Mouse (Mus musculus) gastrocnemius, adult 2 months (tissue): Measurements from ENCODE around the gene Serping1. TPM values are rescaled to one million over a fixed set of nuclear protein-coding genes. Genes with fewer than 3 reads are reported as not detected.
"Not testable (repeated sequence)": the region's sequence is repeated elsewhere in the genome, so short reads cannot be mapped to it uniquely, and the experiment has no call there.

Source experiments
- DNase-seq: peaks from one replicate; pipeline ENCODE4 v3.0.0; 2022
- H3K27ac ChIP-seq: fragments of 200-600 bp; 2 replicates; pipeline ENCODE4 v1.8.1; 2022; ENCODE audit warnings: mild to moderate bottlenecking
- H3K4me3 ChIP-seq: fragments of 200-600 bp; 2 replicates; pipeline ENCODE4 v1.8.1; 2022; ENCODE audit warnings: mild to moderate bottlenecking, moderate library complexity
- CTCF ChIP-seq: fragments of 200-600 bp; IDR thresholded peaks from 2 replicates; pipeline ENCODE4 v1.8.1; 2022; ENCODE audit warnings: antibody characterized with exemption, mild to moderate bottlenecking, moderate library complexity
- intact Hi-C: fragments of 180-260 bp; cut with DNase I; formaldehyde crosslinking; loops from one replicate; pipeline ENCODE4 v1.15.1; 2025
- long read RNA-seq, 2 experiments: library from polyadenylated mRNA; stranded (forward); transcript quantifications; one replicate each; pipeline ENCODE4 v2.0.0; 2021
- total RNA-seq, 2 experiments: library from RNA; stranded (reverse); gene quantifications; 2 replicates each; pipeline ENCODE4 v1.2.3; 2021

The Serping1 gene
- 10 to 100 TPM; 52.3 to 82.6 TPM for total RNA-seq
- long read RNA-seq, experiment 1, transcript Serping1-201 (8 exons, 1,768 nt) = major isoform, 8 of 171 reads
- long read RNA-seq, experiment 1, partial matches to known transcripts = 156 of 171 reads
- long read RNA-seq, experiment 1, other reads (novel, unspliced or antisense) = 7 of 171 reads
- long read RNA-seq, experiment 2, partial matches to known transcripts = 42 of 48 reads
- long read RNA-seq, experiment 2, other reads (novel, unspliced or antisense) = 3 of 48 reads

DNA sequence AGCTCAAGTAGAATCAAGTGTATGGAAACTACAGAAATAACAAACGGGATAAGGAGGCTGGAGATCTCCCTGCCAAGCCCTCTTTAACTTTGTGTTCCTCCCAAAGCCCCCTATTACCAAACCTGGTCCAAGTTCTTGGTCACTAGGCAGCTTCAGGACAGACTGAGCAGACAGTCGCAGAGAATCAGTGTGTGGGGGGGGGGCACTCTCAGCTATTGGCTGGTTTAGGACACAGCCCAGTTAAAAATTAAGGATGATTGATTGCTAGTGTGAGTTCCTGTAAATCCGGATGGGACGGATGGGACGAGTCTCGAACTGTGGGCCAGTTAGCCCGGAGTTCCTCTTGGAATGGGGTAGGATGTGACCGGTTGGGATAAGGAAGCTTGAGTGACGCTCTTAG is at the start of gene Serping1:
TSS of gene Serping1 (minus strand) at position 204 of the 400 bp plus-strand sequence.
- peak within 1 kb of the TSS; percentile 69 for H3K4me3 ChIP-seq

DNA sequence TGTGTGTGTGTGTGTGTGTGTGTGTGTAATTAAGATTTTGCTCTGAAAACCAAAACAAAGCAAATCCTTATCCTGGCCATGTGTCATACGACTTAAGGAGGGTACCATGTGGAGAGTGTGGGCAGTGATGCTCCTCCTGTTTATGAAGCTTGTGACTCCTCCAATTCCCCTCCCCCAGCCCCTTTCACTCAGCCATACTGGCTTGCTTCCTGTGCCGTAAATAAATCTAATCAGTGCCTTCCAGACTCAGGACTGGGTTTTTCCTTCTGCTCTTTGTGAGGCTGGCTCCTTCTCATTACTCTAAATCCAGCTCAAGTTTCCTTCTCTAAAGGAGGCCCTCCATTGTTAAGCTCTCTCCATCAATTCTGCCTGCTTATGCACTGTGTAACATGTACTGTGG is 48.0 kb upstream of the Serping1 start:
- Histone ChIP-seq H3K4me3 (no peak overlapping the region), H3K27ac (peak overlapping the region; percentile 90; the same call in 1 of the 2 replicates)
- DNase-seq = no peak
- intact Hi-C loops = no loop called here
- TF ChIP-seq CTCF = no peak

More for the DNA sequence above, at the start of gene Serping1:
- intact Hi-C loops = no loop called here
- peak within 1 kb of the TSS; percentile 89 for H3K27ac ChIP-seq
- peak; percentile 25 for DNase-seq
- TF ChIP-seq CTCF = no peak

DNA sequence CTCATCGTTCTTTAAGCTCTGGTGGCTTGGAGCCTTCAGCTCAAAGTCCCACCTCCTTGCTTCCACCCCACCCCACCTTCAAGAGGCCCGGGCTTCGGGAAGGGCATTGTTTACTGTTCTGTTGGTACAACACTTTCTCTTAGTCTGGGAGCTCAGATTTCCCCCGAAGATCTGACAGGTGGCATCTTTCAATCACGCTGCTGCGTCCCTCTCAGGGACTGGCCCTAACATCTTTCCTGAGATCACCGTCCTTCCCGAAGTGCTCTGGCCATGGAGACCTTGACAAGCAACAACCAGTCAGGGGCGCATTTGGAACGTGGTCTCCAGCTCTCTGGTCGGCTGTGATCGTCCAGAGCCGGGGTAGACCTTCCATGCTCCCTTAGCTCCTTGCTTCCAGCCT is 47.3 kb upstream of the Serping1 start, which contains the start of gene Smtnl1:
TSS of gene Smtnl1 (minus strand) at position 101 of the 400 bp plus-strand sequence.
- DNase-seq = peak; percentile 42
- no peak for TF ChIP-seq CTCF
- intact Hi-C loops = no loop called here
- H3K4me3 ChIP-seq = peak within 1 kb of the TSS; percentile 60
- H3K27ac ChIP-seq = peak within 1 kb of the TSS; percentile 90

DNA sequence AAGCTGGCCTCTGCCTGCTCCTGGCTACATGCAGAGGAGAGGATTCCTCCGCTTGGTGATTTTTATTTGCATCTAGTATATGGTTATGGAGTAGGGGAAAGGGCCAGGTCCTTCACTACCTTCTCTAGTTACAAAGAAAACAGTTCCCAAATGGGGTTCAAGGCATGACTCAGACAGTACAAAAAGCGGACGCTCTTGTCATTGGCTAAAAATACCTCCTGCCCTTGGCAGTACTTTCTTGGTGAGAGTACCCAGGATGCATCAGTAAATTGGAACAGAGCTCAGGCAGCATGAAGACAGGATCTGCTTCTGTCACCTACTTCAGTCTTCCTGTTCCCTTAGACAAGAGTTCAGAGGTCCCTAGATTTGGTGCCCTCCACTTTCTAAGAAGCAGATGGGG is 44.6 kb upstream of the Serping1 start:
- TF ChIP-seq CTCF = no peak
- H3K4me3 ChIP-seq = peak overlapping the region; percentile 60
- H3K27ac ChIP-seq = peak overlapping the region; percentile 90
- DNase-seq = peak; percentile 45
- intact Hi-C loops = no loop called here

DNA sequence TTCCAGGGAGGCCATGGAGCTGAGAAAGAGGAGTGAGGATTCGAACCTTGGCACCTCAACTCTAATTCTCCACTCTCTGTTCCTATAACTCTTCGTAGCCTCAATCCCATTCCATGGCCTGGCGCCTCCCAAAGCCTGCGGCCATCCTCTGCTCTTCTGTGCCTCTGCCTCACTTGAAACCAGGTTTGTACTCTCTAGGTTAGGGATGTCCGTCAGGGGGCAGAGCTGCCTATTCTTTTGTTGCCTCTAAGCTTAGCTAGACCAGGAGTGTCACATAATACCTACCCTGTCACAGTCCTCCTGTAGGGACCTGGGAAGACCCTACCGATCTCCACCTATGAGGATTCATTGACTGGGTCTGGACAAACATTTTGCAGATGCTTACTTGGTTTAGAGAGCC is 37.4 kb upstream of the Serping1 start:
- H3K27ac ChIP-seq = no peak overlapping the region
- no peak for DNase-seq
- intact Hi-C loops = loop anchor here (5.0 kb wide), 1 partner anchor 140 kb away; the partner anchor contains the start of gene Selenoh
- TF ChIP-seq CTCF = no peak
- no peak overlapping the region for H3K4me3 ChIP-seq

DNA sequence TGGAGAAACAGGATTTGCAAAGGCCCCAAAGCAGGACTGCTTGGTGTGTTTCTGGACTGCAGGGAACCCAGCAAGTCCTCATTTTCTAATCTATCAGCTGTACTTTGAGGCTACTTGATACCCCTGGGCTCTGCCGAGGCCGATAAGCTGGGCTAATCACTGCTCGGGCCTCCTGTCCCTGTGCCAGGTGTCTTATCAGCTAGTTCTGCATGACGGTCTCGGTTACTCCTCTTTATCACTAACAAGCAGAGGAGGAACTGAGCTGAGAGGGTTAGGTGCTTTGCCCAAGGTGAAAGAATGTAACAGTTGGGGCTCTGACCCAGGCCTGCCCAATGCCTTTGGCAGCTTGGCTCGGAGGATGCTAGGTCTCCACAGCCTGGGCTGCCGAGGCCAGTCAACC is 36.6 kb upstream of the Serping1 start:
- intact Hi-C loops = loop anchor here (5.0 kb wide), 1 partner anchor 140 kb away; the partner anchor contains the start of gene Selenoh
- DNase-seq = no peak
- no peak overlapping the region for H3K4me3 ChIP-seq
- H3K27ac ChIP-seq = no peak overlapping the region
- no peak for TF ChIP-seq CTCF

DNA sequence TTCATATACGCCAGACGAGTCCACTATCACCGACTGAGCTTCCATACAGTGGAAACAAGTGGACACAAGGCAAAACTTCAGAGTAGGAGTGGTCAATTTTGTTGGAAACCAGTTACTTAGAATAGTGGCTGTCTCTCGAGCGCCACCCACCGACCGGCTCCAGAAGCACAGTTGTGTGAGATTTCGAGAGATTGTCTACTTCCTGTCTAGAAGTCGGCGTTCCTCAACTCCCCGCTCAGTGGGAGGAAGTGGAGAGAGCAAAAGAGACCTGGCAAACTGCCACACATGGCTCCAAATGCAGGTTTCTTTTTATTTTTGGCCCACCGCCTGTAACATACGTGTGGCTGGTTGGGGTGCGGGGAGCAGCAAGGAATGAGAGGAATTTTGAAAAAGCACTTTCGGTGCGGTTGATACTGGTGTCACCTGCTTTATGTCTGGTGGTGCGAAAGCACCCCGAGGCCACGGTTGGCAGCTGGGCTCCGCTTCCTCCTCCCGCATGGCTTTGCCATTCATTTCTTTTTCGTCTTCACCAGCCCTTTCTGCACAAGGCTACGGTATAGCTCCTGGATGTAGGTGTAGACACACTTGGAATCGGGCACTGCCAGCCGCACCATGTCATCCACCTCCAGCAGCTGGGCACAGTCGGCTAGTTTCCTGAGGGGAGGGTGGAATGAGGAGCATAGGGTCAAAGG is 35.8 kb upstream of the Serping1 start:
- peak overlapping the region; percentile 58 for H3K27ac ChIP-seq

DNA sequence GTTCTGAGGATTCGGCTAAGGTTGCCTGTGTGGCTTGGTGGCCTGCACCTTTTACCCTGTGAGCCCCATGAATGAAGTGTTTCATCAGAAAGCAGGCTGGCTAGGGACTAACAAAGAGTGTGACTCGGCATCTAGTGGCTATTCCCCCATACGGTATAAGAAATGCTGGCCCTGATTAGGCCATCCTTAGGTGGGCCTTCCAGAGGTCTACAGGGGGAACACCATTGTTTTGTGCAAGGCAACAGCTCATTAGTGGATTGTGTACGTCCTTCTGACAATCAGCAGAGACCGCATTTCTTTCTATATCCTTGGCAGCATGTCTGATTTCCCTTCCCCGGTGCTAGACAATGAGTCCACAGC is 35.3 kb upstream of the Serping1 start:
- intact Hi-C loops = loop anchor here (5.0 kb wide), 1 partner anchor 138 kb away; the partner anchor contains the start of gene Selenoh
- H3K27ac ChIP-seq = peak overlapping the region; percentile 58
- no peak for DNase-seq
- no peak for TF ChIP-seq CTCF
- H3K4me3 ChIP-seq = peak overlapping the region; percentile 71

More for the DNA sequence above, 35.8 kb upstream of the Serping1 start:
- TF ChIP-seq CTCF = peak; percentile 92
- peak; percentile 88 for DNase-seq
- peak overlapping the region; percentile 71 for H3K4me3 ChIP-seq
- intact Hi-C loops = loop anchor here (5.0 kb wide), 1 partner anchor 139 kb away; the partner anchor contains the start of gene Selenoh

DNA sequence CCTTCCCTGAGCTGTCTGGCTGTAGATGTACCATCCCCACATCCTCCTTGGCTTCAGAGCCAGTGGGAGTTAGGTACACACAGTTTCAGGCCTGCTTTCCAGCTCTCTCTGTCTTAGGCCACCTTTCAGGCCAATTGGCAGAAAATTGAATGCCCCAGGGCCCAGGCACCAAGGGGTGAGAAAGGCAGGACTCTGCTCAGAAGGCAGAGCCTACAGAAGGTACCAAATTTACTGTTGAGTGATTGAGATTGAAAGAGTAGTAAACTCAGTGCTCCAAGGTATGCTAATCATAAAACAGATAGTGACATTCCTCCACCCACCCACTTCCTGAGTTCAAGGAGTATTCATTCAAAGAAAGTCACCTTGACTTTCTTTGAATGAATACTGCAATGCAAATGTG is 34.1 kb upstream of the Serping1 start:
- intact Hi-C loops = no loop called here
- TF ChIP-seq CTCF = no peak
- DNase-seq = no peak
- Histone ChIP-seq H3K27ac (no peak overlapping the region), H3K4me3 (no peak overlapping the region)

DNA sequence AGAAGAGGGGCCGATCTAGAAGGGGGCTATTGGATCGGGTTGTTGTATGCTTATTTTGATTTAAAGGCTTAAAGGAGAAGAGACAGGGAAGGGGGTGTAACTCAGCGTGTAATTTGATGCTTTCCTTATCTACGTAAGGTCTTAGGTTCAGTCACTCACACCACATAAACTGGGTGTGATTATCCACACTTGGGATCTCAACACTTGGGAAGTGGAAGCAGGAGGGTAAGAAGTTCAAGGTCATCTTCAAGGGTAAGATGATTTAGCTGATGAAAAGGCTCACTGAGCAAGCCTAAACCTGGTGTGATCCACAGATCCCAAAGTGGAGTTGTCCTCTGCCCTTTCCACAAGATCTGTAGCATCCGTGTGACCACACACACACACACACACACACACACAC is 31.3 kb upstream of the Serping1 start:
- no peak for TF ChIP-seq CTCF
- no peak for DNase-seq
- intact Hi-C loops = no loop called here
- Histone ChIP-seq H3K27ac (no peak overlapping the region), H3K4me3 (no peak overlapping the region)

DNA sequence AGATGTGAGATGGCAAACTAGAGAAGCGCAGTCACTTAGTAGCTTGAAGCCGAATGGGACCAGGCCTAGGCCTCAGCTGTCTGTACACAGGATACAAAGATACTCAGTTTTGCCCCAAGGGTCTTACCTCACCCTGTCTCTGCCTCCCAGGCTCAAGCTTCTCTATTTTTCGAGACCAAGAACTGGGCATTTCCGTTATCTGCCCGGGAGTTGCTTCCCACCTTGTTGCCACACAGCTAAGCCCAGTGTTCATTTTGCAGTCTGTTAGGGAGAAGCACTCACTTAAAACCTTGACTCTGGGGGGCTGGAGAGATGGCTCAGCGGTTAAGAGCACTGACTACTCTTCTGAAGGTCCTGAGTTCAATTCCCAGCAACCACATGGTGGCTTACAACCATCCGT is 28.7 kb upstream of the Serping1 start:
- no peak for TF ChIP-seq CTCF
- DNase-seq = no peak
- Histone ChIP-seq H3K27ac (no peak overlapping the region), H3K4me3 (no peak overlapping the region)
- intact Hi-C loops = no loop called here

DNA sequence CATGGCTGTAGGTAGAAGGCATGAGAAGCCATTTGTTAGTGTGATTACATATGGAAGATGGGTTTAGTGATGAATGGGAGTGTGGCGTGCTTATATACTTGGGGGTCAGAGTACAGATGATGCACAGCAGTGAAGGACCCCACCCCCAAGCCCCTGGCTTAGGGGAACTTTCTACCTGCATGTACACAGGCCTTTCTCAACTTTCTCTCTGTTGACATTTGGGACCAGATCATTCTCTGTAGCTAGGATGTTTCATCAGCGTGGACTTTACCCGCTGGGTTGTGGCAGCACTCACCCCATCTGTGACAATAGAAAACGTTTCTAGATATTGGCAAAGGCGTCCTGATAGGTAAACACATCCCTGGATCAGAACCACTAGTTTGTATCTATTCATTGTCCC is 26.0 kb upstream of the Serping1 start:
- H3K27ac ChIP-seq, H3K4me3 ChIP-seq, intact Hi-C loops, DNase-seq: not testable (repeated sequence)

DNA sequence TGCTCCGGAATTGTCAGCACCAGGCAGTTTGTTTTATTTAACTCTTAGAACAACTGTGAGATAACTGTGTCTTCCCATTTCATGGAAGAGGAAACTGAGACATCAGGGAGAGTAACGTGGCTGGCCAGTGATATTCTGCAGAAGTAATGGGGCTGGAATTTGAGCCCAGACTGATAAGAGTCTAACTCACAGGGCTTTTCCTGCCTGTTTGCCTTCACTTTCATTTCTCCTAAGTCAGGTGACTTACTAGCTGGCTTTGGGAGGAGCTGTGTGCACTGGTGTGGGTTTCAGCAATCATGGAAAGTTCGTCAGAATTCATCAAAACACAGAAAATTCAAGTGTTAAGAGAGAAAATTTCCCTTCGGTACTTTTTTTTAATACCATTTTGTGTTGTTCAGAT is 25.1 kb upstream of the Serping1 start:
- Histone ChIP-seq H3K4me3 (peak overlapping the region; percentile 2; the same call in 1 of the 2 replicates), H3K27ac (no peak overlapping the region)
- DNase-seq = no peak
- TF ChIP-seq CTCF = no peak
- intact Hi-C loops = no loop called here
